Mouse (Mus musculus): ENCODE data around the gene Nsmf.

DNA sequence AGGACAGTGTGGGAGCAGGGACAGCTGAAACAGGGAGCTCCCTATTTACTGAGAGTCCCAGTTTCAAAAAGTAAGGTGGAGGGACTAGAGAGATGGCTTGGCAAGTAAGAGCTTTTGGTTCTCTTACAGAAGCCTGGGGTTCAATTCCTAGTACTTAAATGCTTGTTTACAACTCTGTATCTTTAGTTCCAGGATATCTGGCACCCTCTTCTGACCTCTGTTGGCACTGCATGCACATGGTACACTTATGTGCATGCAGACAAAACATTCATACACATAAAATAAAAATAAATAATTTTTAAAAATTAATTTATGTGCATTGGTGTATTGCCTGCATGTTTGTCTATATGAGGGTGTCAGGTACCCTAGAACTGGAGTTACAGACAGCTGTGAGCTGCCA is 45.9 kb upstream of the Nsmf start:
- TF ChIP-seq CTCF (IDR thresholded peaks at IDR 0.05; ENCODE audit: borderline replicate concordance, control insufficient read depth, extremely low read depth, insufficient read depth, low read length, poor library complexity) (no peak), POLR2A (IDR thresholded peaks at IDR 0.05; ENCODE audit: control insufficient read depth, extremely low read depth, insufficient read depth, low read length, poor library complexity) (no peak)

Data from thymus, adult 2 months (tissue).